Mouse (Mus musculus): ENCODE measurements at regions not wholly inside any gene's neighbourhood (a gene's known extent, or its start where the extent isn't known, plus 50 kb on each side); places are given as distances from the start of the nearest gene placed in this dataset.

GRCm38 (mm10) chr12:56234571-56234970 lies 111.1 kb downstream of the Mbip start:
- TF ChIP-seq CTCF (IDR thresholded peaks at IDR 0.05; ENCODE audit: control insufficient read depth, insufficient read depth, insufficient replicate concordance, low read depth, low read length) = no peak
- TF ChIP-seq POLR2A (IDR thresholded peaks at IDR 0.05; ENCODE audit: control insufficient read depth, low read depth, low read length) = no peak
